Mouse (Mus musculus): ENCODE measurements around the gene Actn4.

DNA sequence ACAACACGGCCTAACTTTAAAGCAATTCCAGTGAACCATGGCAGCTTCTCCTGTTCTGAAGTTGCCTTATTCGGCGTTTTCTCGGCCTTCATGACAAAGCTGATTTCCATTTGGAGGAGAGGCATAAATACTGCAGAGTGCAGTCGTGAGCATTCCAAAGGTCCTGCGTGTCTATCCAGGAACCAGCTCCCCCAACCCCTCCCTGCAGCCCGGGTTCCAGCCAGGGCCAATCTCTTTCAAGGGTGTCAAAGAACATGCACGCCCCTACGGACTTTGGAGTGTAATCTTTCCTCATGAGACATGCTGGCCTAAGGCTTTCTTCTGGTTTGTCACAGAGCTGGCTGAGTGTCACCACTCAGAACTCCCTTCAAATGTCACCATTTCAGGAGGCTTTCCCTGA lies 36.8 kb downstream of the Actn4 start:
- no peak for TF ChIP-seq CTCF (IDR thresholded peaks at IDR 0.05; ENCODE audit: borderline replicate concordance, extremely low read depth, insufficient read depth, insufficient read length)
- no peak for TF ChIP-seq POLR2A (IDR thresholded peaks at IDR 0.05; ENCODE audit: borderline replicate concordance, extremely low read depth, insufficient read depth, insufficient read length, poor library complexity, severe bottlenecking)
